Comparison of ENCODE assay signal across 14 mouse cellular contexts in the genomic region with DNA sequence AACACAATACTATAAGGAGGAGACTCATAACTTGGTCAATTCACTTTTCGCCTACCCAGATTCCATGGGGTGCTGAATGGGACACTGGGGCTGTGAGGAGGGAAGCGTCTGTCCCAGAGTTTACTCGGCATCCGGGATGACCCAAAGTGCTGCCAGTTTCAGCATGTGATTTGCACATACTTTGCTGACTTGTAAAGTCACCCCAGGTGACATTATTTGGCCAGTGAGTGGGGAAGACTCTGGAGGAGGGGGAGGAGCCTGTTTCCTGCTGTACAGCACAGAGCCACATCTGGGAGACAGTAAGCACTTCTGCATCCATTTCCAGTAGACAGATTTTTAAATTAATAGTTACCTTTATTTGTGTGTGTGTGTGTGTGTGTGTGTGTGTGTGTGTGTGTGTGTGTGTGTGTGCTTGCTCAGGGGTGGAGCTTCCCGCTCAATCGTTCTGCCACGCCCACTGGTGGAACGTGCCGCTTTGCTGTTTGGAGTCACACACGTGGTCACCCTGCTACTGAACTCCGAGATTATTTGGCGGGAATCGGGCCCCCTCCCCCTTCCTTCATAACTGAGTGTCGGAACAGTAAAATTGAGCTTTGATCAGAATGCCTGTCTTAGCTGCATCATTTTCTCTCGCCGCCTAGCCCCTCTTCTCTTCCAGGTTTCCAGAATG. TPM values are rescaled to one million over a fixed set of nuclear protein-coding genes. Genes with fewer than 3 reads are reported as not detected.
DNase-seq lines count a peak whose midpoint lies in the region; ATAC-seq and TF ChIP-seq lines count a peak whose summit lies in the region.
"Not testable (repeated sequence)": the region's sequence is repeated elsewhere in the genome, so short reads cannot be mapped to it uniquely, and the experiment has no call there.
"Had no signal": no experiment of that assay in that cellular context is flagged by ENCODE, and none has a peak within 500 bp of the region (broad histone marks: within the 10 kb centered on the region; RNA-seq: fewer than 3 reads in every experiment).

No protein-coding gene starts in this region.

- H3K27me3 ChIP-seq in G1E (ENCODE audit: insufficient read depth, low read length): peaks cover 26% of the 10 kb centered on the region
- not testable (repeated sequence) for H3K27me3 ChIP-seq in embryonic facial prominence, embryonic 14.5 days (replicated peaks; ENCODE audit: control insufficient read depth, insufficient read depth, low read length); heart, embryonic 12.5 days (replicated peaks); hindbrain, embryonic 16.5 days (replicated peaks; ENCODE audit: control insufficient read depth, insufficient read depth, low read length); limb, embryonic 12.5 days; megakaryocyte, embryonic 14.5 days (replicated peaks)
- peaks cover 14% of the 10 kb centered on the region for H3K27me3 ChIP-seq in liver, embryonic 15.5 days

- H3K36me3 ChIP-seq in G1E (replicated peaks): peaks cover 18% of the 10 kb centered on the region
- H3K36me3 ChIP-seq in embryonic facial prominence, embryonic 14.5 days (ENCODE audit: control insufficient read depth, insufficient read depth, low read length); heart, embryonic 12.5 days; hindbrain, embryonic 16.5 days (ENCODE audit: control insufficient read depth, insufficient read depth, low read length); limb, embryonic 12.5 days; liver, embryonic 15.5 days (replicated peaks); megakaryocyte, embryonic 14.5 days (replicated peaks; ENCODE audit: low read length): not testable (repeated sequence)

- H3K4me3 ChIP-seq in G1E (ENCODE audit: low read depth, low read length); embryonic facial prominence, embryonic 14.5 days (ENCODE audit: low read depth, low read length); hindbrain, embryonic 16.5 days (ENCODE audit: low read length); limb, embryonic 12.5 days (replicated peaks); liver, embryonic 15.5 days (replicated peaks): not testable (repeated sequence)
- peak overlapping the region; percentile 13; the same call in 1 of the 2 replicates for H3K4me3 ChIP-seq in heart, embryonic 12.5 days
- peak overlapping the region; percentile 1 for H3K4me3 ChIP-seq in megakaryocyte, embryonic 14.5 days (replicated peaks)

- not testable (repeated sequence) for H3K27ac ChIP-seq in embryonic facial prominence, embryonic 14.5 days (replicated peaks; ENCODE audit: low read depth, low read length); hindbrain, embryonic 16.5 days (ENCODE audit: low read depth, low read length); limb, embryonic 12.5 days; liver, embryonic 15.5 days (replicated peaks)
- 0 out of 2 replicates have a peak overlapping the region, but pooled peaks have one; percentile 14 for H3K27ac ChIP-seq in heart, embryonic 12.5 days (ENCODE audit: poor library complexity, severe bottlenecking)

- DNase-seq in G1E (ENCODE audit: low spot score): not testable (repeated sequence)
- DNase-seq in embryonic facial prominence, embryonic 14.5 days (ENCODE audit: low spot score): peak; percentile 36

- not testable (repeated sequence) for TF ChIP-seq CTCF in G1E (IDR thresholded peaks at IDR 0.05; ENCODE audit: low read depth, low read length)

- whole genome bisulfite sequencing in embryonic facial prominence, embryonic 14.5 days: 44% methylated on average over 13 of the region's 16 CpGs
- WGBS in heart, embryonic 12.5 days: 22% methylated on average over 16 of the region's 16 CpGs
- WGBS in hindbrain, embryonic 16.5 days: 58% methylated on average over 15 of the region's 16 CpGs
- WGBS in limb, embryonic 12.5 days: 47% methylated on average over 14 of the region's 16 CpGs
- WGBS in liver, embryonic 15.5 days (ENCODE audit: insufficient replicate concordance): 38% methylated on average over 16 of the region's 16 CpGs

- peaks cover 21% of the 10 kb centered on the region for H3K4me1 ChIP-seq in G1E (ENCODE audit: insufficient read depth, low read depth, low read length)
- not testable (repeated sequence) for H3K4me1 ChIP-seq in embryonic facial prominence, embryonic 14.5 days (ENCODE audit: control insufficient read depth, insufficient read depth, low read length); hindbrain, embryonic 16.5 days (ENCODE audit: control insufficient read depth, insufficient read depth, low read depth, low read length); liver, embryonic 15.5 days (replicated peaks)
- peaks cover 33% of the 10 kb centered on the region for H3K4me1 ChIP-seq in heart, embryonic 12.5 days (replicated peaks)
- peaks cover 30% of the 10 kb centered on the region for H3K4me1 ChIP-seq in limb, embryonic 12.5 days (replicated peaks)
- peaks cover 36% of the 10 kb centered on the region for H3K4me1 ChIP-seq in megakaryocyte, embryonic 14.5 days

- not testable (repeated sequence) for H3K9ac ChIP-seq in embryonic facial prominence, embryonic 14.5 days (ENCODE audit: low read depth, low read length); hindbrain, embryonic 16.5 days (ENCODE audit: low read depth, low read length); limb, embryonic 12.5 days (replicated peaks); liver, embryonic 15.5 days
- 0 out of 2 replicates have a peak overlapping the region, but pooled peaks have one; percentile 32 for H3K9ac ChIP-seq in heart, embryonic 12.5 days

- not testable (repeated sequence) for H3K9me3 ChIP-seq in G1E (replicated peaks); embryonic facial prominence, embryonic 14.5 days (ENCODE audit: control insufficient read depth, low read length); heart, embryonic 12.5 days (replicated peaks); hindbrain, embryonic 16.5 days (ENCODE audit: control insufficient read depth, low read length); limb, embryonic 12.5 days; liver, embryonic 15.5 days (replicated peaks); megakaryocyte, embryonic 14.5 days

- peak; percentile 26; the same call in 1 of the 2 replicates for ATAC-seq in G1E (ENCODE audit: extremely low read depth, insufficient number of reproducible peaks, low FRiP score, poor library complexity, severe bottlenecking)
- ATAC-seq in embryonic facial prominence, embryonic 14.5 days (ENCODE audit: low read depth); heart, embryonic 12.5 days (ENCODE audit: insufficient number of reproducible peaks, low FRiP score); hindbrain, embryonic 16.5 days; limb, embryonic 12.5 days (ENCODE audit: insufficient number of reproducible peaks, insufficient read depth, low FRiP score, low TSS enrichment, low read depth): not testable (repeated sequence)
- ATAC-seq in liver, embryonic 15.5 days (ENCODE audit: insufficient read depth): 0 out of 2 replicates have a peak, but pooled peaks have one; percentile 33

- H3K4me2 ChIP-seq in embryonic facial prominence, embryonic 14.5 days (ENCODE audit: low read depth, low read length): peak overlapping the region; percentile 38
- peak overlapping the region; percentile 62 for H3K4me2 ChIP-seq in heart, embryonic 12.5 days
- peak overlapping the region; percentile 23; the same call in 1 of the 2 replicates for H3K4me2 ChIP-seq in hindbrain, embryonic 16.5 days (ENCODE audit: low read length)
- peak overlapping the region; percentile 37 for H3K4me2 ChIP-seq in limb, embryonic 12.5 days
- H3K4me2 ChIP-seq in liver, embryonic 15.5 days: peak overlapping the region; percentile 19

RNA-seq across cellular contexts. Expression of a gene that starts 1.5 kb away (rescaled TPM):
- total RNA-seq in G1E (2014; fragmentation: Nextera tagmentation): not detected in 2 replicates
- total RNA-seq in G1E (2017): 0.06 TPM in 1 of 2 replicates, not detected in the other
- polyA plus RNA-seq in G1E (2012): 0.04 and 0.13 TPM in 2 replicates
- polyA plus RNA-seq in embryonic facial prominence, embryonic 14.5 days (2014; fragmentation: Nextera tagmentation; extraction: Ambion mirVana): not detected in 2 replicates
- polyA plus RNA-seq in heart, embryonic 12.5 days (2016; fragmentation: Nextera tagmentation; extraction: Ambion mirVana): 52.9 and 57.4 TPM in 2 replicates
- polyA plus RNA-seq in hindbrain, embryonic 16.5 days (2015; fragmentation: Nextera tagmentation; extraction: Ambion mirVana): not detected in 2 replicates
- polyA plus RNA-seq in limb, embryonic 12.5 days (2016; fragmentation: Nextera tagmentation; extraction: Ambion mirVana): 0.19 TPM in 2 replicates
- polyA plus RNA-seq in liver, embryonic 15.5 days (2015; fragmentation: Nextera tagmentation; extraction: Ambion mirVana): not detected in 2 replicates
- not detected in 2 replicates for polyA plus RNA-seq in megakaryocyte, embryonic 14.5 days (2012; ENCODE audit: insufficient read depth, low replicate concordance)
- total RNA-seq: adrenal gland, postnatal 10 days; gastrocnemius, postnatal 14 days; layer of hippocampus, adult 18-20 months; left cerebral cortex, adult 18-20 months had no signal
- polyA plus RNA-seq: CD4-positive, CD25-positive, alpha-beta regulatory T cell, adult 4 months; hindbrain, embryonic 13.5 days; midbrain, embryonic 13.5 days had no signal

RNA-seq across cellular contexts. Expression of a gene that starts 20.0 kb away (rescaled TPM):
- total RNA-seq in G1E (2014; fragmentation: Nextera tagmentation) (535 and 554 TPM in 2 replicates), G1E (2017) (620 and 644 TPM in 2 replicates)
- 38.5 and 38.6 TPM in 2 replicates for polyA plus RNA-seq in G1E (2012)
- 266 and 276 TPM in 2 replicates for polyA plus RNA-seq in embryonic facial prominence, embryonic 14.5 days (2014; fragmentation: Nextera tagmentation; extraction: Ambion mirVana)
- 171 and 182 TPM in 2 replicates for polyA plus RNA-seq in heart, embryonic 12.5 days (2016; fragmentation: Nextera tagmentation; extraction: Ambion mirVana)
- 244 and 245 TPM in 2 replicates for polyA plus RNA-seq in hindbrain, embryonic 16.5 days (2015; fragmentation: Nextera tagmentation; extraction: Ambion mirVana)
- 272 and 279 TPM in 2 replicates for polyA plus RNA-seq in limb, embryonic 12.5 days (2016; fragmentation: Nextera tagmentation; extraction: Ambion mirVana)
- polyA plus RNA-seq in liver, embryonic 15.5 days (2015; fragmentation: Nextera tagmentation; extraction: Ambion mirVana): 141 and 142 TPM in 2 replicates
- 3.6 and 19.1 TPM in 2 replicates for polyA plus RNA-seq in megakaryocyte, embryonic 14.5 days (2012; ENCODE audit: insufficient read depth, low replicate concordance)

RNA-seq across cellular contexts. Expression of a gene that starts 57.5 kb away (rescaled TPM):
- total RNA-seq in G1E (2014; fragmentation: Nextera tagmentation): not detected in 2 replicates
- not detected in 2 replicates for total RNA-seq in G1E (2017)
- not detected in 2 replicates for polyA plus RNA-seq in G1E (2012)
- polyA plus RNA-seq in embryonic facial prominence, embryonic 14.5 days (2014; fragmentation: Nextera tagmentation; extraction: Ambion mirVana): 2.3 and 4.6 TPM in 2 replicates
- polyA plus RNA-seq in heart, embryonic 12.5 days (2016; fragmentation: Nextera tagmentation; extraction: Ambion mirVana): 0.13 and 0.50 TPM in 2 replicates
- 0.15 and 0.16 TPM in 2 replicates for polyA plus RNA-seq in hindbrain, embryonic 16.5 days (2015; fragmentation: Nextera tagmentation; extraction: Ambion mirVana)
- 0.35 and 0.48 TPM in 2 replicates for polyA plus RNA-seq in limb, embryonic 12.5 days (2016; fragmentation: Nextera tagmentation; extraction: Ambion mirVana)
- 0.10 TPM in 1 of 2 replicates, not detected in the other for polyA plus RNA-seq in liver, embryonic 15.5 days (2015; fragmentation: Nextera tagmentation; extraction: Ambion mirVana)
- not detected in 2 replicates for polyA plus RNA-seq in megakaryocyte, embryonic 14.5 days (2012; ENCODE audit: insufficient read depth, low replicate concordance)
- polyA plus RNA-seq: CD4-positive, CD25-positive, alpha-beta regulatory T cell, adult 4 months had no signal

Comparison
In these comparisons a context has a peak if more than half of its experiments do, and no peak if none do; other contexts are left out.
1. RNA of a gene that starts 1.5 kb away (polyA plus RNA-seq): 52.9 to 57.4 TPM in heart, embryonic 12.5 days; 0.19 TPM in limb, embryonic 12.5 days, not detected in embryonic facial prominence, embryonic 14.5 days, not detected in hindbrain, embryonic 16.5 days, 0.04 to 0.13 TPM in G1E, not detected in liver, embryonic 15.5 days and not detected in megakaryocyte, embryonic 14.5 days; every median in the first group is over 10 times any median in the second.
2. Peak in every context shown above with its lines, with median percentiles within 50 percentile points of each other: H3K4me2 ChIP-seq.